Mouse (Mus musculus) ES-Bruce4 (cell line): ENCODE data around the gene Itga9.

ENCODE experiments used
- CTCF ChIP-seq: IDR thresholded peaks from one replicate; pipeline ENCODE4 v1.8.1; 2011; ENCODE audit warnings: low read depth, low read length
- EP300 ChIP-seq: IDR thresholded peaks from 2 replicates; pipeline ENCODE4 v1.6.1; 2011; ENCODE audit warnings: low read depth, low read length; ENCODE audit not compliant: insufficient read depth

DNA sequence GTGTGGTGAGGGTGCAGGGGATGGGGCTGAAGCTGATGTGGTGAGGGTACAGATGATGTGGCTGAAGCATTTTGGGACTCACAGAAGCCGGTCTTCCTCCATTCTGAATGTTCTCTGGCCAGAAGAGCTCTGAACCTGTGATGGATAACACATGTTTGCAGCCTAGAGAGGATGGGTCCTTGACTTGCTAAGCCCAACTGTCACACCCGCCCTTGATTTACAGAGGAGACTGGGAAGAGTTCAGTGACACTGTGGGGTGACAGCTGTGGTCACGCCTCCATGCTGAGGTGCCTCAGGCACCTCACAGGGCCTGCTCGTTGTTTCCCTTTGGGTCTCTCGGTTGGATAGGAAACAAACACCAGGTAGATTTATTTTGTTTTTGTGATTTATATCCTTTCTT is 238.5 kb downstream of the Itga9 start:
- TF ChIP-seq EP300 (no peak), CTCF (no peak)
